Mouse (Mus musculus): Measurements from ENCODE around the gene Coro1b. TPM values are rescaled to one million over a fixed set of nuclear protein-coding genes. Genes with fewer than 3 reads are reported as not detected.

The Coro1b gene
- total RNA-seq, 2 experiments from 2014 or later: 75.7 to 81.1 TPM

DNA sequence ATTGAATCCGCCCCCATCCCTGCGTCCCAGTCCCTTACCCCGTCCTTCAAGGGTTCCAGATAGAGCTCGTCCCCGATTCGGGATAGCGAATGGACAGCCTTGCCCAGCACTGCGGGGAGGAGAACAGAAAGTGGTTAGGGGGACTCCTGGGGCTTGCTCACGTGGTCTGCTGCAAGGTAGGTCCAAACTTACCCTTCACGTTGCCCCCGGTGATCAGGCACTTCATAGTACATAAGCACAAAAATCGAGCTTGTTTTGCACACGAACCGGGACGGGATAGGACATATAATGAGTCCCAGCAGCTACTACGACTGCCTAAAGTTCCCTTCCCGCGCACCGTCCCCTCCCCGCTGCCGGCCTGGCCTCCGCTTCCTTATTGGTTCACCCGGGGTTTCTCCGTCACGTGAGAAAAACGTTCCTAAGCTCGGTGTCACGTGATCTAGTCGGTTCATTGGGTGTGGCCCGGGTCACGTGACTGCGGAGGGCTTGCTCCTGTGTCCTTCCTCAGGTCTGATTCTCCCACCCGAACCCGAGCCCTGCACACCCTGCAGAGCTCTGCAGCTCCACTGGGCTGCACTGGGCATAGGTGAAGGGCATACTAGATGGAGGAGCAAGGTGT is 53.0 kb downstream of the Coro1b start, which contains the start of gene Rad9a:
Gene Rad9a (minus strand): TSS at position 372 of the 619 bp plus-strand sequence.
- intact Hi-C loops (cut with DNase I): loop anchor here (5.0 kb wide), 1 partner anchor 34 kb away; no protein-coding TSS in a partner anchor
- DNase-seq (ENCODE audit: low spot score in 2 of 2): peak; percentile 92 to 94

DNA sequence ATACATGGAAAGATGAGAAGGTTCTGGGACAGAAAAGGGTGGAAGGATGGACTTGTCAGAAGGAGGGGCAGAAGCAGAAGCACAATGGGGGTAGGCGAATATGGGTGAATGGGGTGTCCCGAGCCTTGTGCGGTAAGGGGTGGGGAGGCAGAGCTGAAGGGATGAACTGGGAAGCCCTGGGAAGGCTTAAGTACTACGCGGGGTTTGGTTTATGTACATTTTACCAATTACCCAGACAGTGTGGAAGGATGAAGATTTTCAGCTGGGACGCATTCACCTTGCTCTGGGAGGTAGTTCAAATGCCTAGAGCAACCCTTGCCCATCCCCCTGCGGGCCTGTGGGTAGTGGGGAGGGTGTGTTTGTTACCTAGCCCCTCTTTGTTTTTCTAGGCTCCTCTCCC is 53.7 kb downstream of the Coro1b start:
- intact Hi-C loops (cut with DNase I): loop anchor here (5.0 kb wide), 1 partner anchor 35 kb away; no protein-coding TSS in a partner anchor
- DNase-seq (ENCODE audit: low spot score in 2 of 2): no peak

DNA sequence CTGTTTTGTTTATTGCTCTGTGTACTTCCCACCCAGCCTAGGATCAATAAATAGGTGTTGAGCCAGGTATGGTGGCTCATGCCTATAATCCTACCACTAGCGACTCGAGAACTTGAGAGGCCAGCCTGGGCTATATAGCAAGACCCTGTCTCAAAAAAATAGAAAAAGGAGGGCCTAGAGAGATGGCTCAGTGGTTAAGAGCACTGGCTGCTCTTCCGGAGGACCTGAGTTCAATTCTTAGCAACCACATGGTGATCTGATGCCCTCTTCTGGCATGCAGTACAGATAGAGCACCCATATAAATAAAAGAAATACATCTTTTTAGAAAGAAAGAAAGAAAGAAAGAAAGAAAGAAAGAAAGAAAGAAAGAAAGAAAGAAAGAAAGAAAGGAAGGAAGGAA is 54.7 kb downstream of the Coro1b start:
- no peak for DNase-seq (ENCODE audit: low spot score in 2 of 2)
- intact Hi-C loops (cut with DNase I): loop anchor here (5.0 kb wide), 1 partner anchor 36 kb away; no protein-coding TSS in a partner anchor

Other genes starting within 250 kb of the Coro1b start
- 10 to 100 TPM; 15.7 to 19.6 TPM for gene Tcirg1, start 241.5 kb upstream of the Coro1b start, total RNA-seq (2021)
- 100 to 1,000 TPM; 137 to 152 TPM for gene Ndufs8, start 235.8 kb upstream of the Coro1b start, total RNA-seq (2021)
- gene Aldh3b1, start 218.8 kb upstream of the Coro1b start, total RNA-seq (2021): 1 to 10 TPM; 2.6 to 3.8 TPM
- gene Unc93b1, start 213.4 kb upstream of the Coro1b start, total RNA-seq (2021): 10 to 100 TPM; 16.2 to 16.5 TPM
- gene Aldh3b3, start 190.0 kb upstream of the Coro1b start, total RNA-seq (2021): under 1 TPM in 1 of 2 experiments, not detected in 1; 0.27 TPM
- 1 to 10 TPM; 1.0 to 1.4 TPM for gene Aldh3b2, start 176.3 kb upstream of the Coro1b start, total RNA-seq (2021)
- 1 to 10 TPM; 2.0 to 2.7 TPM for gene Acy3, start 162.0 kb upstream of the Coro1b start, total RNA-seq (2021)
- not detected for gene Tbx10, start 155.9 kb upstream of the Coro1b start, total RNA-seq (2021)
- gene Nudt8, start 148.0 kb upstream of the Coro1b start, total RNA-seq (2021): 10 to 100 TPM in 1 of 2 experiments, 1 to 10 TPM in 1; 8.8 to 13.3 TPM
- gene Gm49405, start 148.0 kb upstream of the Coro1b start, total RNA-seq (2021): 1 to 10 TPM; 1.2 to 1.8 TPM
- 1 to 10 TPM; 2.7 to 6.8 TPM for gene Doc2g, start 145.3 kb upstream of the Coro1b start, total RNA-seq (2021)
- 100 to 1,000 TPM; 226 to 259 TPM for gene Ndufv1, start 135.8 kb upstream of the Coro1b start, total RNA-seq (2021)
- 100 to 1,000 TPM; 301 to 332 TPM for gene Gstp1, start 110.6 kb upstream of the Coro1b start, total RNA-seq (2021)
- 10 to 100 TPM; 33.9 to 45.2 TPM for gene Gstp2, start 102.6 kb upstream of the Coro1b start, total RNA-seq (2021)
- not detected for gene Gstp3, start 89.0 kb upstream of the Coro1b start, total RNA-seq (2021)
- not detected for gene Cabp2, start 67.0 kb upstream of the Coro1b start, total RNA-seq (2021)
- gene Cdk2ap2, start 51.4 kb upstream of the Coro1b start, total RNA-seq (2021): 10 to 100 TPM; 28.8 to 34.1 TPM
- 100 to 1,000 TPM; 202 to 203 TPM for gene Pitpnm1, start 48.6 kb upstream of the Coro1b start, total RNA-seq (2021)
- 100 to 1,000 TPM; 106 to 133 TPM for gene Aip, start 22.8 kb upstream of the Coro1b start, total RNA-seq (2021)
- gene Gpr152, start 8.8 kb upstream of the Coro1b start, total RNA-seq (2021): not detected
- gene Cabp4, start 4.6 kb upstream of the Coro1b start, total RNA-seq (2021): not detected
- gene Ptprcap, start 5.0 kb downstream of the Coro1b start, total RNA-seq (2021): 1 to 10 TPM; 1.3 to 1.8 TPM
- gene Rps6kb2, start 14.7 kb downstream of the Coro1b start, total RNA-seq (2021): 10 to 100 TPM; 27.8 to 43.1 TPM
- 1 to 10 TPM; 5.5 to 7.8 TPM for gene Carns1, start 26.9 kb downstream of the Coro1b start, total RNA-seq (2021)
- gene Tbc1d10c, start 42.7 kb downstream of the Coro1b start, total RNA-seq (2021): 1 to 10 TPM; 1.5 to 1.9 TPM
- 100 to 1,000 TPM; 292 to 320 TPM for gene Ppp1ca, start 43.4 kb downstream of the Coro1b start, total RNA-seq (2021)
- 10 to 100 TPM in 1 of 2 experiments, 1 to 10 TPM in 1; 6.1 to 10.8 TPM for gene Rad9a, start 53.0 kb downstream of the Coro1b start, total RNA-seq (2021)
- 1 to 10 TPM in 1 of 2 experiments, under 1 TPM in 1; 0.84 to 1.2 TPM for gene Clcf1, start 65.6 kb downstream of the Coro1b start, total RNA-seq (2021)
- gene AC109138.7, start 65.7 kb downstream of the Coro1b start, total RNA-seq (2021): not detected
- 10 to 100 TPM; 15.9 to 17.8 TPM for gene Pold4, start 83.3 kb downstream of the Coro1b start, total RNA-seq (2021)
- 10 to 100 TPM; 41.1 to 65.6 TPM for gene Ssh3, start 120.6 kb downstream of the Coro1b start, total RNA-seq (2021)
- gene Ankrd13d, start 134.5 kb downstream of the Coro1b start, total RNA-seq (2021): 10 to 100 TPM; 69.7 to 72.3 TPM
- gene Grk2, start 157.6 kb downstream of the Coro1b start, total RNA-seq (2021): 100 to 1,000 TPM; 223 to 239 TPM
- gene Kdm2a, start 249.7 kb downstream of the Coro1b start, total RNA-seq (2021): 10 to 100 TPM; 66.6 to 82.6 TPM